Mouse (Mus musculus) midbrain, postnatal 0 days (tissue): ENCODE measurements around the gene Tnfsf10. TPM values are rescaled to one million over a fixed set of nuclear protein-coding genes. Genes with fewer than 3 reads are reported as not detected.

Experiments
- ATAC-seq: fragments of 200-750 bp; cut with Nextera tagmentation; 2 replicates; pipeline ENCODE4 v1.8.0; 2017; ENCODE audit warnings: moderate number of reproducible peaks, mild to moderate bottlenecking, moderate TSS enrichment, moderate library complexity; ENCODE audit not compliant: low FRiP score
- DNase-seq: peaks from one replicate; pipeline ENCODE4 v3.0.0-alpha.2; 2015; ENCODE audit warnings: low spot score
- H3K27ac ChIP-seq: fragments of 300-500 bp; sonication (generic); 2 replicates; pipeline ENCODE4 v1.5.1; 2014; ENCODE audit warnings: low read depth, mild to moderate bottlenecking, low read length, mixed read lengths
- H3K27me3 ChIP-seq: fragments of 300-500 bp; sonication (generic); 2 replicates; pipeline ENCODE4 v1.6.1; 2014; ENCODE audit warnings: low read length, control low read depth, mixed read lengths; ENCODE audit not compliant: insufficient read depth
- H3K36me3 ChIP-seq: fragments of 300-500 bp; sonication (generic); 2 replicates; pipeline ENCODE4 v1.6.1; 2014; ENCODE audit warnings: low read length, control low read depth, mixed read lengths; ENCODE audit not compliant: insufficient read depth
- H3K4me1 ChIP-seq: fragments of 300-500 bp; sonication (generic); 2 replicates; pipeline ENCODE4 v1.6.1; 2014; ENCODE audit warnings: mild to moderate bottlenecking, control low read depth, antibody characterized with exemption, low read length, mixed read lengths; ENCODE audit not compliant: insufficient read depth
- H3K4me2 ChIP-seq: fragments of 300-500 bp; sonication (generic); 2 replicates; pipeline ENCODE4 v1.6.1; 2014; ENCODE audit warnings: low read depth, mild to moderate bottlenecking, low read length, mixed read lengths; ENCODE audit not compliant: poor library complexity, severe bottlenecking
- H3K4me3 ChIP-seq: fragments of 300-500 bp; sonication (generic); 2 replicates; pipeline ENCODE4 v1.5.1; 2014; ENCODE audit warnings: low read depth, mild to moderate bottlenecking, low read length, moderate library complexity
- H3K9ac ChIP-seq: fragments of 300-500 bp; sonication (generic); replicated peaks from 2 replicates; pipeline ENCODE4 v1.6.1; 2014; ENCODE audit warnings: mild to moderate bottlenecking, low read length, moderate library complexity, mixed read lengths; ENCODE audit not compliant: poor library complexity, severe bottlenecking
- H3K9me3 ChIP-seq: fragments of 300-500 bp; sonication (generic); 2 replicates; pipeline ENCODE4 v1.6.1; 2016; ENCODE audit warnings: low read length, control low read depth
- CTCF ChIP-seq: IDR thresholded peaks from 2 replicates; pipeline ENCODE4 v1.5.1; 2016; ENCODE audit warnings: antibody characterized with exemption, mild to moderate bottlenecking
- WGBS: fragments of 180-500 bp; shearing (Covaris S2); extraction: QIAGEN DNeasy Blood & Tissue Kit; methylation state at CpG from one replicate; pipeline ENCODE4 v1.1.7; 2014; 5-methylcytosine and 5-hydroxymethylcytosine counted together
- polyA plus RNA-seq: library from polyadenylated mRNA; unstranded; fragments of >200 nt; fragmentation: Nextera tagmentation; extraction: Ambion mirVana; gene quantifications from 2 replicates; pipeline ENCODE4 v1.2.1, GENCODE M21; 2015
- total RNA-seq: library from RNA; depleted of rRNA; stranded (reverse); fragments of >200 nt; gene quantifications from 2 replicates; pipeline ENCODE4 v1.2.3, GENCODE M21; 2014; rRNA removed

Gene Tnfsf10
- total and polyA plus RNA-seq, 2 experiments from 2014 or later, result 0.27 to 3.3 TPM

- no peak for ATAC-seq
- H3K9ac ChIP-seq, result no peak overlapping the region
- H3K9me3 ChIP-seq, result no peaks in the 10 kb centered on the region
- no peaks in the 10 kb centered on the region for H3K27me3 ChIP-seq
- H3K36me3 ChIP-seq, result no peaks in the 10 kb centered on the region
- WGBS, result 73% methylated on average over 3 of the region's 3 CpGs
- no peak for TF ChIP-seq CTCF
- H3K4me1 ChIP-seq, result no peaks in the 10 kb centered on the region
- no peak overlapping the region for H3K4me3 ChIP-seq
- H3K4me2 ChIP-seq, result no peak overlapping the region
- DNase-seq, result no peak
- H3K27ac ChIP-seq, result no peak overlapping the region
Observed at GRCm38 (mm10) chr3:27384836-27385235, 68.0 kb downstream of the Tnfsf10 start.

DNA sequence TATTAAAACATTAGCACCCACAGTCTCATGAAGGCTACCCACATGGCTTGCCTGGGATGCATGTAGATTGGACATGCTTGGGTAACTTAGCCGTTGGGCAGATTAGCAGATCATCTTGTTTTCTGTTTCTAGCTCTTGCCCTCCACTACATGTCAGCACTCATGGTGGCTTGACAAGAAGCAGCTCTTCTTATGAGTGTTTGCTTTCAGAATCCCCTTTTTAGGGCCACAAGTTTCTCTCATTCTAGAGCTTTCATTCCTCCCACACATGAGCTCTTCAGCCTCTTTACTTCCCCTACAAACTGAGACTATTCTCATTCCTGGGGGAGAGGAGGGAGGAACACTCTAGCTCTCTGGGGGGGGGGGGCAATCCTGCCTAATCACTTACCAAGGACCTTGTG, 73.1 kb downstream of the Tnfsf10 start:
- TF ChIP-seq CTCF, result no peak
- no peaks in the 10 kb centered on the region for H3K9me3 ChIP-seq
- H3K4me2 ChIP-seq, result no peak overlapping the region
- no peaks in the 10 kb centered on the region for H3K4me1 ChIP-seq
- DNase-seq (no peak), ATAC-seq (no peak)
- 74% methylated on average over 1 of the region's 1 CpGs for WGBS
- no peaks in the 10 kb centered on the region for H3K36me3 ChIP-seq
- H3K4me3 ChIP-seq, result no peak overlapping the region
- H3K27me3 ChIP-seq, result no peaks in the 10 kb centered on the region
- H3K27ac ChIP-seq, result no peak overlapping the region
- H3K9ac ChIP-seq, result no peak overlapping the region

Other genes starting within 250 kb of the Tnfsf10 start
- 2.8 and 3.9 TPM in 2 replicates for gene Ect2, start 163.2 kb upstream of the Tnfsf10 start, total RNA-seq
- gene Ect2, start 163.2 kb upstream of the Tnfsf10 start, polyA plus RNA-seq, result 2.2 and 2.5 TPM in 2 replicates
- gene Nceh1, start 134.1 kb upstream of the Tnfsf10 start, total RNA-seq, result 33.6 and 34.0 TPM in 2 replicates
- gene Nceh1, start 134.1 kb upstream of the Tnfsf10 start, polyA plus RNA-seq, result 30.2 and 33.4 TPM in 2 replicates
- 2.5 and 2.8 TPM in 2 replicates for gene Ghsr, start 54.3 kb downstream of the Tnfsf10 start, total RNA-seq
- gene Ghsr, start 54.3 kb downstream of the Tnfsf10 start, polyA plus RNA-seq, result 0.59 and 0.65 TPM in 2 replicates